Mouse (Mus musculus) bone marrow, adult 2 months (tissue): ENCODE measurements around the gene Prl3c1.

ENCODE experiments used
- CTCF ChIP-seq: fragments of 200-500 bp; IDR thresholded peaks from 2 replicates; pipeline ENCODE4 v1.5.1; 2011; ENCODE audit warnings: low read length, control low read depth; ENCODE audit not compliant: control insufficient read depth, insufficient read depth
- POLR2A ChIP-seq: fragments of 200-500 bp; IDR thresholded peaks from 2 replicates; pipeline ENCODE4 v1.6.1; 2011; ENCODE audit warnings: low read depth, mild to moderate bottlenecking, control low read depth, low read length, borderline replicate concordance; ENCODE audit not compliant: control insufficient read depth

DNA sequence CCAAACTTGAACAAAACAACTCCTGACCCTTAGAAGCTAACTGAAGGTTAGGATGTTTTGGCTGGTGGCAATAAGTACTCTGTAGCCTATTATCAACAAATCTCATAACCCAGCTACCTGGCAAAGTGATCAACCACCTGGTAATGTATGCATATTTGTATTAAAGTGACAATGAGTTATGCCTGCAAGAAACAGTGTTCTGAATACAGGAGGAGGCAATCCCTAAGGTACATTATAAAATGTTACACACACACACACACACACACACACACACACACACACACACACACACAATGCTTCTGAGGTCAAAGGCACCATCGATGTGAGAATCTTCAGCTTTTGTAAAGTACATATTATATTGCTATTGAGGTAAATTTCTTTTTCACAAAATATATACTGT lies 45.1 kb downstream of the Prl3c1 start, which contains the start of gene Prl3b1:
- no peak for TF ChIP-seq CTCF
- TF ChIP-seq POLR2A: no peak
